Mouse (Mus musculus) neural tube, embryonic 11.5 days (tissue): ENCODE results near the gene Col26a1. TPM values are rescaled to one million over a fixed set of nuclear protein-coding genes. Genes with fewer than 3 reads are reported as not detected.

Source experiments
- ATAC-seq: fragments of 200-750 bp; cut with Nextera tagmentation; 2 replicates; pipeline ENCODE4 v1.8.0; 2017; ENCODE audit warnings: moderate number of reproducible peaks, mild to moderate bottlenecking, moderate TSS enrichment, moderate library complexity; ENCODE audit not compliant: insufficient read depth, low FRiP score, low TSS enrichment
- DNase-seq: peaks from one replicate; pipeline ENCODE4 v3.0.0-alpha.2; 2015; ENCODE audit warnings: low spot score
- H3K27ac ChIP-seq: fragments of 300-500 bp; sonication (generic); 2 replicates; pipeline ENCODE4 v1.5.1; 2014; ENCODE audit warnings: low read depth, mild to moderate bottlenecking, low read length
- H3K27me3 ChIP-seq: fragments of 300-500 bp; sonication (generic); 2 replicates; pipeline ENCODE4 v1.6.1; 2014; ENCODE audit warnings: mild to moderate bottlenecking, low read length, mixed read lengths; ENCODE audit not compliant: control insufficient read depth, insufficient read depth
- H3K36me3 ChIP-seq: fragments of 300-500 bp; sonication (generic); 2 replicates; pipeline ENCODE4 v1.6.1; 2014; ENCODE audit warnings: mild to moderate bottlenecking, low read length, moderate library complexity, mixed read lengths; ENCODE audit not compliant: control insufficient read depth, insufficient read depth
- H3K4me1 ChIP-seq: fragments of 300-500 bp; sonication (generic); 2 replicates; pipeline ENCODE4 v1.6.1; 2014; ENCODE audit warnings: low read length, mixed read lengths; ENCODE audit not compliant: control insufficient read depth, insufficient read depth
- H3K4me2 ChIP-seq: fragments of 300-500 bp; sonication (generic); 2 replicates; pipeline ENCODE4 v1.6.1; 2014; ENCODE audit warnings: low read depth, mild to moderate bottlenecking, moderate library complexity
- H3K4me3 ChIP-seq: fragments of 300-500 bp; sonication (generic); 2 replicates; pipeline ENCODE4 v1.5.1; 2014; ENCODE audit warnings: low read depth, low read length
- H3K9ac ChIP-seq: fragments of 300-500 bp; sonication (generic); 2 replicates; pipeline ENCODE4 v1.6.1; 2014; ENCODE audit warnings: mild to moderate bottlenecking, low read length
- H3K9me3 ChIP-seq: fragments of 300-500 bp; sonication (generic); 2 replicates; pipeline ENCODE4 v1.6.1; 2016; ENCODE audit warnings: low read length; ENCODE audit not compliant: control insufficient read depth
- WGBS: fragments of 180-500 bp; shearing (Covaris S2); extraction: QIAGEN DNeasy Blood & Tissue Kit; methylation state at CpG from one replicate; pipeline ENCODE4 v1.1.7; 2014; 5-methylcytosine and 5-hydroxymethylcytosine counted together
- polyA plus RNA-seq: library from polyadenylated mRNA; unstranded; fragments of >200 nt; fragmentation: Nextera tagmentation; extraction: Ambion mirVana; gene quantifications from 2 replicates; pipeline ENCODE4 v1.2.1, GENCODE M21; 2014

Gene Col26a1
- polyA plus RNA-seq, 1 experiment from 2014 or later = 51.6 TPM

DNA sequence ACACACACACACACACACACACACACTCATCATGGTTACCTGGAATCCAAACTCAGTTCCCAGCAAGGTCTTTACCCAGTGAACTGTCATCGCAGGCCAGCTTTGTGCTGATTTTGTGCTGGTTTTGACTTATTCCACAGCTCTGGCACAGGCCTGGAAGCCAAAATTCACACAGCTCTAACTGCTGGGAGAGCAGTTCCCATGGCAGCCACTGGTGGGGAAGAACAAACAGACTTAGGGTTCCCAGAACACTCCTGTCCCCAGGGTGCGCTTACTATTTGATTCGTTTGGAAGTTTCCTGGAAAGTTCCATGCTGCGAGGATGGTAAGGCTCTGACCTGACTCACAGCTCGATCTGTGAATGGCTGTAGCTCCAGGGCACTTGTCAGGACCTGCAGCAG, 161.4 kb downstream of the Col26a1 start:
- Histone ChIP-seq H3K27ac (no peak overlapping the region), H3K36me3 (no peaks in the 10 kb centered on the region), H3K9ac (no peak overlapping the region), H3K4me2 (no peak overlapping the region), H3K27me3 (no peaks in the 10 kb centered on the region), H3K4me1 (no peaks in the 10 kb centered on the region), H3K9me3 (no peaks in the 10 kb centered on the region), H3K4me3 (no peak overlapping the region)
- WGBS = 85% methylated on average over 5 of the region's 5 CpGs
- DNase-seq (no peak), ATAC-seq (no peak)

DNA sequence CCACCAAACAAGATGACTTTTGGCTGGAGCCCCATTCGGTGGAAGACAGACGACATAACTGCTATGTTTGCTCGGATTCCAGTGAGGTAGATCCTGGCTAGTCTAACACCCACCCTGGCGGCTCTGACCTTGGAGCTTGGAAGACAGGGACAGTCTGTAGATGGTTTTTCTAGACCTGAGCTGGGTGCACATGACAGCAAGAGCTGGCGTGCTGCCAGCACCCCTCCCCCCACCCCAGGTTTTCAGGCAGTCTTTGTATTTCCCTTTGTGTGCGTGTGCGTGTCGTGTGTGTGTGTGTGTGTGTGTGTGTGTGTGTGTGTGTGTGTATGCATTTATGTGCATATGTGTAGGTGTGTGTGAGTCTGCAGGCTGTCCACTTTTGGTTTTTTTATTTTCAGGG, 164.4 kb downstream of the Col26a1 start:
- no peak overlapping the region for H3K4me2 ChIP-seq
- H3K9me3 ChIP-seq = no peaks in the 10 kb centered on the region
- no peak overlapping the region for H3K9ac ChIP-seq
- no peaks in the 10 kb centered on the region for H3K36me3 ChIP-seq
- 87% methylated on average over 8 of the region's 8 CpGs for WGBS
- H3K4me3 ChIP-seq = no peak overlapping the region
- DNase-seq (peak; percentile 36), ATAC-seq (no peak)
- no peaks in the 10 kb centered on the region for H3K27me3 ChIP-seq
- no peaks in the 10 kb centered on the region for H3K4me1 ChIP-seq
- no peak overlapping the region for H3K27ac ChIP-seq

DNA sequence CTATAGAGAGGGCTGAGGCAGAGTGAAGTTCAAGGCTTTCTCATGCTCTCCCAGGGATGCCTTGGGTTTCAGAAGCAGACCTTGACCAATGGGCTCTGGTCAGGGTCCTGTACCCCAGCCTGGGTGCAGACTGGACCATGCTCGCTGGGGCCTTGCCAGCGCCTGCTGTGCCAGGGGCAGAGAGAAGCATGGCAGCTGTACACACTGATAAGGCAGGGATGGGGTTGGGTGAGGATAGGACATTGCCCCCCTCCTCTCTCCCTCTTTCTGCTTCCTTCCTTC, 165.5 kb downstream of the Col26a1 start:
- H3K9ac ChIP-seq = no peak overlapping the region
- H3K27ac ChIP-seq = no peak overlapping the region
- WGBS = 73% methylated on average over 2 of the region's 2 CpGs
- H3K9me3 ChIP-seq = no peaks in the 10 kb centered on the region
- H3K4me3 ChIP-seq = no peak overlapping the region
- no peaks in the 10 kb centered on the region for H3K27me3 ChIP-seq
- no peaks in the 10 kb centered on the region for H3K36me3 ChIP-seq
- H3K4me2 ChIP-seq = no peak overlapping the region
- ATAC-seq = no peak
- no peaks in the 10 kb centered on the region for H3K4me1 ChIP-seq
- DNase-seq = no peak

DNA sequence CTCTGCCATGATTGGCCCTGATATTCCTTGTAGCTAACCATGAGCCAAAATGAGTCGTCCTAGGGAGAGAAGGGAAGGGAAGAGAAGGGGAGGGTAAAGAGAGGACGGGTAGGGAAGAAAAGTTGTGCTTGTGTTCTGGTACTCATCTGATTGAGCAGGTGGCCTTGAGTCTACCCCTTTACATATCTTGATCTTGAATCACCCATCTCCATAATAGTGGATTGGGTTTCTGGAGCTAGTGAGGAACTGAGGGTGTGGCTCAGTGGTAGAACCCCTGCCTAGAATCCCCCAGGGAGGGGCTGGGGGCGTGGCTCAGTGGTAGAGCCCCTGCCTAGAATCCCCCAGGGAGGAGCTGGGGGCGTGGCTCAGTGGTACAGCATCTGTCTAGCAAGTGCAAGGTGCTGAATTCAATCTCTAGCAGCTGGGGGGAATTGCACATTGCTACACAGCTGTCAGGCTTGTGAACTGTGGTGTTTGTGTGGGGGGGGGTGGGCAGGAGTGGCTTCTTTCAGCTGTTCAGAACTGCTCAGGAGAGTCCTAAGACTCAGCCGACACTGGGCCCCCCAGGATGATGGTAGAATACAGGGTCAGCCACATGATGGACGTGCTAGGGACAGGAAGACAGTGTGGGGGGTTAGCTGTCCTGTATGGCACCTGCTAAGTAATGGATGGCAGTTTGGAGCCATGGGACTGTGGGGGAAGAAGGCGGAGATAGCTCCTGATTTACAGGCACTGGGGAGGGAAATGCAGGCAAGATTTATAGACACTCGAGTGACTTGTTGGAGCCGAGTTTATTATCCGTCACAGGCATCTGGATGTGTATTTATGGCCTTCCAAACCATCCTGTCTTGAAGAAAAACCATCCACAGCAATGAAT, 166.1 kb downstream of the Col26a1 start:
- no peak for ATAC-seq
- DNase-seq = no peak
- no peaks in the 10 kb centered on the region for H3K9me3 ChIP-seq
- no peak overlapping the region for H3K9ac ChIP-seq
- no peak overlapping the region for H3K4me3 ChIP-seq
- H3K4me2 ChIP-seq = no peak overlapping the region
- no peaks in the 10 kb centered on the region for H3K36me3 ChIP-seq
- H3K4me1 ChIP-seq = no peaks in the 10 kb centered on the region
- no peak overlapping the region for H3K27ac ChIP-seq
- WGBS = 42% methylated on average over 10 of the region's 10 CpGs
- H3K27me3 ChIP-seq = no peaks in the 10 kb centered on the region

DNA sequence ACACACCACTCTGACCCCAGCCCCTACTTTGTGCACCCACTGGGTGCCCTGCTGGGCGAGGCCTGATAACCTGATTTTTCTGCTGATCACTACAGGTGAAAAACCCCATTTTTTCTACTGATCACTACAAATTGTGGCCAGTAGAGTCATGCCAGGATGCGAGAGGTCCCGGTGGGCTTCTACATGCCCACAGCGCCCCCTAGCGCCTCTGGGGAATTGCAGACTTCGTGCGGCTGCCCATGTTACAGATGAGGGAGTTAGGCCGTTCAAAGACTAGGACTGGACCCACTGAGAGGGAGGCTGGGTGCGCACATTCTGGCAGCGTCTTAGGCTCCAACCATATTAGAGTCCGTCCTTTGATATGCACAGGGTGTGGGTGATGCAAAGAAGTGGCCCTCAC, 168.1 kb downstream of the Col26a1 start:
- H3K9ac ChIP-seq = no peak overlapping the region
- H3K27me3 ChIP-seq = no peaks in the 10 kb centered on the region
- H3K4me2 ChIP-seq = no peak overlapping the region; the same call in 1 of the 2 replicates

DNA sequence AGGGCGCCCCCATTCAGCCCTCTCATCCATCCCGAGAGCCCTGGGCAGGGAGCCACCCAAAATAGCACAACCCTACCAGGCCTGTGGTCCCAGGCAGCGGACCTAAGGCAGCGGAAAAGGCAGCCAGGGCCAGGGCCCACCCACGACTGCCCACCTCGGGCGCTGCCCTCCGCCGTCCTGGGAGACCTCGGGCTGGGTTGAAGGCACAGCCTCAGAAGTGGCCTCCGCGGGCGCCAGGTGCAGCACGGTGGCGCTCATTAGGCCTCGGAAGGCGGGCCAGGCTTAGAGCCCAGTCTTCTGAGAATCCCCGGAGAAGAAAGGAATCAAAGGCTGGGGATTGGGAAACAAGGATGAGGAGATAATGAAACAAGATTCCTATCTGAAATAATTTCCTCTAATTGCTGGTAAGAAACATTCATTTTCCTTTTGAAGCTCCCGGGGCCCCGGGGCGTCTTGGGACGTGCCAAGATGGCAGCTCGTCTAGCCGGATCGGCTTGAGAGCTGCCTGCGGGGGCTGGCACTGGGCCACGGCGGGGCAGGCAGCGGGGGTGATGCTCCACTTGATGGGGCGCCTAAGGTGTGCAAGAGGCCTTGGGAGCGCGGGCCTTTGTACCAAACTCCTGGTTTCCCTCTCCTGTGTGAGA, 168.7 kb downstream of the Col26a1 start:
- H3K27ac ChIP-seq = no peak overlapping the region
- H3K9me3 ChIP-seq = no peaks in the 10 kb centered on the region
- ATAC-seq = no peak
- no peak overlapping the region; the same call in 1 of the 2 replicates for H3K4me2 ChIP-seq
- peak; percentile 23 for DNase-seq
- H3K4me1 ChIP-seq = no peaks in the 10 kb centered on the region
- H3K4me3 ChIP-seq = no peak overlapping the region
- no peaks in the 10 kb centered on the region for H3K27me3 ChIP-seq
- WGBS = 26% methylated on average over 32 of the region's 32 CpGs
- H3K9ac ChIP-seq = no peak overlapping the region
- H3K36me3 ChIP-seq = no peaks in the 10 kb centered on the region

More for the DNA sequence above, 168.1 kb downstream of the Col26a1 start:
- H3K9me3 ChIP-seq = no peaks in the 10 kb centered on the region
- H3K27ac ChIP-seq = no peak overlapping the region
- no peaks in the 10 kb centered on the region for H3K4me1 ChIP-seq
- H3K36me3 ChIP-seq = no peaks in the 10 kb centered on the region
- H3K4me3 ChIP-seq = no peak overlapping the region
- no peak for ATAC-seq
- WGBS = 28% methylated on average over 11 of the region's 11 CpGs
- DNase-seq = peak; percentile 72

DNA sequence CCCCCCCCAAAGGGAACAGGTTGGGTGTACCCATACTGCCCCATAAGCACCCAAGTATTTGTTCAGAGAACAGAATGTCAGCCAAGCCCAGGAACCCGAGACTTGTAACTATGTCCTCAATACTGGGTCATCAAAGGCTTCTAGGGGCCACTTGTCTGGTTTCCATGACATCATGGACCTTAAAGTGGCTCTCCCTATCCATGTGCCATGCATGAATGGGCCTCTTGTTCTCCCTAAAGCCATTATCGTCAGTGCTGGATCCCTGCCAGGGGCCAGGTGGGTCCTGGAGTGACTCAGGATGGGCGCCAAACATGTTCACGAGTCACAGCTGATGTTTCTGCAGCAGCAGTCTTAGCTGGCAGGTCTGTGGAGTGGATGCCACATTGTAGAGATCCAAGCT, 172.3 kb downstream of the Col26a1 start:
- H3K36me3 ChIP-seq = no peaks in the 10 kb centered on the region
- no peak overlapping the region for H3K4me2 ChIP-seq
- WGBS = 57% methylated on average over 4 of the region's 4 CpGs
- H3K9me3 ChIP-seq = no peaks in the 10 kb centered on the region
- DNase-seq = no peak
- H3K4me3 ChIP-seq = no peak overlapping the region
- no peak for ATAC-seq
- H3K27me3 ChIP-seq = no peaks in the 10 kb centered on the region
- H3K4me1 ChIP-seq = no peaks in the 10 kb centered on the region
- no peak overlapping the region for H3K27ac ChIP-seq
- H3K9ac ChIP-seq = no peak overlapping the region

DNA sequence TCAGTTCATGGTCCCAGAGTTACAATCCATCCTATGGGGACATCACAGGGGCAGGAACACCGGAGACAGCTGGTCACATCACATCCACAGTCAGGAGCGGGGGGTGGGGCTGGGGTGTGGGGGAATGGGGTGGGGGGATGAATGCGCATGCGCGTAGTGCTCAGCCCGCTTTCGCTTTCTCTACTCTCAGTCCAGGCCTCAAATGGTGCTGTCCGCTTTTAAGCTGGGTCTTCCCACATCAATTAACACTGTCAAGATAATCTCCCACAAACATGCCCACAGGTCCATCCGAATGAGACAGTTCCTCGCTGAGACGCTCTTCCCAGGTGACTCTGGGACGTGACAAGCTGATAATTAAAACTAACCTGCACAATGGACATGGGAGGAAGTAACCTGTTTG, 174.9 kb downstream of the Col26a1 start:
- H3K9me3 ChIP-seq = no peaks in the 10 kb centered on the region
- no peak overlapping the region for H3K4me3 ChIP-seq
- DNase-seq (no peak), ATAC-seq (no peak)
- no peak overlapping the region for H3K4me2 ChIP-seq
- WGBS = 84% methylated on average over 12 of the region's 12 CpGs
- H3K36me3 ChIP-seq = no peaks in the 10 kb centered on the region
- no peaks in the 10 kb centered on the region for H3K27me3 ChIP-seq
- no peak overlapping the region for H3K9ac ChIP-seq
- H3K27ac ChIP-seq = no peak overlapping the region
- no peaks in the 10 kb centered on the region for H3K4me1 ChIP-seq

DNA sequence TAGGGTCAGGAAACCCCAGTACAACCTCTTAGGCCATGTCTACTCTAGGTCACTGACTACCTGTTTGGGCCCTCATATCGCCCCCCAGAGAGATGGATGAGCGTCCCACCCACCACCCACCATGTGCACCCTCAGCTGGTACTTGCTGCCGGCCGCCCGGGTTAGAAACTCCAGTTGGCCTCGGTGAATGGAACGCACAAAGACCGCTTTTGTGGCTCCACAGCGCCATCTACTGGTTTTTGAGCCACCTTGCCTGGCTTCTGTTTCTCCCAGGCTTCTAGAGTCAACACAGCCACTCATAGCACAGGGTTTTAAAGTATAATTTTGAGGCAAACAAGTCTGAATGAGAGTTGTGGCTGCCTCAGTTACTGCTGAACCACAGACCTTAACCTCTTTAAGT, 176.2 kb downstream of the Col26a1 start:
- no peaks in the 10 kb centered on the region for H3K9me3 ChIP-seq
- H3K27me3 ChIP-seq = no peaks in the 10 kb centered on the region
- H3K36me3 ChIP-seq = no peaks in the 10 kb centered on the region
- no peak overlapping the region for H3K9ac ChIP-seq
- 3% methylated on average over 9 of the region's 9 CpGs for WGBS
- no peak overlapping the region for H3K4me3 ChIP-seq
- no peak overlapping the region for H3K4me2 ChIP-seq
- no peaks in the 10 kb centered on the region for H3K4me1 ChIP-seq
- peak; percentile 86 for DNase-seq
- no peak overlapping the region for H3K27ac ChIP-seq
- ATAC-seq = no peak
